Mouse (Mus musculus): ENCODE results near the gene Krt88. TPM values are rescaled to one million over a fixed set of nuclear protein-coding genes. Genes with fewer than 3 reads are reported as not detected.

Gene Krt88
- polyA plus RNA-seq, 1 experiment from 2014 or later = not detected

- ATAC-seq (replicated peaks; ENCODE audit: insufficient number of reproducible peaks, low FRiP score, low TSS enrichment) = no peak
- Histone ChIP-seq H3K9me3 (replicated peaks; ENCODE audit: control insufficient read depth, low read length) (0 out of 2 replicates have a peak, but pooled peaks cover 3% of the 10 kb centered on the region), H3K4me1 (ENCODE audit: control insufficient read depth, insufficient read depth, low read length) (no peaks in the 10 kb centered on the region; the same call in 1 of the 2 replicates), H3K4me3 (ENCODE audit: low read depth, low read length) (no peak overlapping the region), H3K9ac (ENCODE audit: low read depth, low read length) (no peak overlapping the region), H3K27ac (ENCODE audit: low read depth, low read length) (no peak overlapping the region), H3K4me2 (no peak overlapping the region), H3K27me3 (ENCODE audit: control insufficient read depth, insufficient read depth, low read length) (no peaks in the 10 kb centered on the region), H3K36me3 (ENCODE audit: control insufficient read depth, insufficient read depth, low read length) (no peaks in the 10 kb centered on the region)
- 78% methylated on average over 6 of the region's 6 CpGs for WGBS (ENCODE audit: insufficient replicate concordance)
These were observed 8.3 kb downstream of the Krt88 start for GRCm38 (mm10) chr15:101455891-101456290.

- Histone ChIP-seq H3K4me2 (no peak overlapping the region), H3K4me1 (ENCODE audit: control insufficient read depth, insufficient read depth, low read length) (no peaks in the 10 kb centered on the region), H3K4me3 (ENCODE audit: low read depth, low read length) (no peak overlapping the region), H3K36me3 (ENCODE audit: control insufficient read depth, insufficient read depth, low read length) (no peaks in the 10 kb centered on the region), H3K9ac (ENCODE audit: low read depth, low read length) (no peak overlapping the region), H3K27ac (ENCODE audit: low read depth, low read length) (no peak overlapping the region), H3K9me3 (replicated peaks; ENCODE audit: control insufficient read depth, low read length) (0 out of 2 replicates have a peak, but pooled peaks cover 3% of the 10 kb centered on the region), H3K27me3 (ENCODE audit: control insufficient read depth, insufficient read depth, low read length) (no peaks in the 10 kb centered on the region)
- WGBS (ENCODE audit: insufficient replicate concordance) = 72% methylated on average over 16 of the region's 16 CpGs
- ATAC-seq (replicated peaks; ENCODE audit: insufficient number of reproducible peaks, low FRiP score, low TSS enrichment) = no peak
These were observed 10.9 kb downstream of the Krt88 start for GRCm38 (mm10) chr15:101458361-101458930.

- no peak overlapping the region for H3K4me3 ChIP-seq (ENCODE audit: low read depth, low read length)
- H3K27ac ChIP-seq (ENCODE audit: low read depth, low read length) = no peak overlapping the region
- H3K4me1 ChIP-seq (ENCODE audit: control insufficient read depth, insufficient read depth, low read length) = no peaks in the 10 kb centered on the region
- no peak for ATAC-seq (replicated peaks; ENCODE audit: insufficient number of reproducible peaks, low FRiP score, low TSS enrichment)
- 0 out of 2 replicates have a peak, but pooled peaks cover 3% of the 10 kb centered on the region for H3K9me3 ChIP-seq (replicated peaks; ENCODE audit: control insufficient read depth, low read length)
- H3K36me3 ChIP-seq (ENCODE audit: control insufficient read depth, insufficient read depth, low read length) = no peaks in the 10 kb centered on the region
- H3K4me2 ChIP-seq = no peak overlapping the region
- no peaks in the 10 kb centered on the region for H3K27me3 ChIP-seq (ENCODE audit: control insufficient read depth, insufficient read depth, low read length)
- 72% methylated on average over 14 of the region's 14 CpGs for WGBS (ENCODE audit: insufficient replicate concordance)
- no peak overlapping the region for H3K9ac ChIP-seq (ENCODE audit: low read depth, low read length)
These were observed 11.7 kb downstream of the Krt88 start for GRCm38 (mm10) chr15:101459283-101459682.

- Histone ChIP-seq H3K27me3 (ENCODE audit: control insufficient read depth, insufficient read depth, low read length) (no peaks in the 10 kb centered on the region), H3K9me3 (replicated peaks; ENCODE audit: control insufficient read depth, low read length) (no peaks in the 10 kb centered on the region), H3K27ac (ENCODE audit: low read depth, low read length) (no peak within 1 kb of the TSS), H3K4me3 (ENCODE audit: low read depth, low read length) (no peak within 1 kb of the TSS), H3K4me1 (ENCODE audit: control insufficient read depth, insufficient read depth, low read length) (no peaks in the 10 kb centered on the region), H3K4me2 (no peak within 1 kb of the TSS), H3K9ac (ENCODE audit: low read depth, low read length) (no peak within 1 kb of the TSS), H3K36me3 (ENCODE audit: control insufficient read depth, insufficient read depth, low read length) (no peaks in the 10 kb centered on the region)
- ATAC-seq (replicated peaks; ENCODE audit: insufficient number of reproducible peaks, low FRiP score, low TSS enrichment) = no peak
- 79% methylated on average over 13 of the region's 13 CpGs for WGBS (ENCODE audit: insufficient replicate concordance)
These were observed 16.1 kb downstream of the Krt88 start, which contains the start of gene Krt81 for GRCm38 (mm10) chr15:101463651-101464050. Gene Krt81, minus strand, starts transcription at chr15:101463751.

GRCm38 (mm10) chr15:101469093-101469492 lies 21.5 kb downstream of the Krt88 start:
- Histone ChIP-seq H3K36me3 (ENCODE audit: control insufficient read depth, insufficient read depth, low read length) (no peaks in the 10 kb centered on the region), H3K9me3 (replicated peaks; ENCODE audit: control insufficient read depth, low read length) (no peaks in the 10 kb centered on the region), H3K4me3 (ENCODE audit: low read depth, low read length) (no peak overlapping the region), H3K27ac (ENCODE audit: low read depth, low read length) (no peak overlapping the region), H3K27me3 (ENCODE audit: control insufficient read depth, insufficient read depth, low read length) (no peaks in the 10 kb centered on the region), H3K4me1 (ENCODE audit: control insufficient read depth, insufficient read depth, low read length) (no peaks in the 10 kb centered on the region), H3K9ac (ENCODE audit: low read depth, low read length) (no peak overlapping the region), H3K4me2 (no peak overlapping the region)
- 70% methylated on average over 4 of the region's 4 CpGs for WGBS (ENCODE audit: insufficient replicate concordance)
- no peak for ATAC-seq (replicated peaks; ENCODE audit: insufficient number of reproducible peaks, low FRiP score, low TSS enrichment)

GRCm38 (mm10) chr15:101472952-101473528 lies 25.5 kb downstream of the Krt88 start, which contains the start of gene Krt86:
Gene Krt86, plus strand, starts transcription at chr15:101473478.
- no peak within 1 kb of the TSS for H3K9ac ChIP-seq (ENCODE audit: low read depth, low read length)
- H3K4me1 ChIP-seq (ENCODE audit: control insufficient read depth, insufficient read depth, low read length) = no peaks in the 10 kb centered on the region
- H3K27ac ChIP-seq (ENCODE audit: low read depth, low read length) = no peak within 1 kb of the TSS
- no peak within 1 kb of the TSS for H3K4me2 ChIP-seq
- WGBS (ENCODE audit: insufficient replicate concordance) = 23% methylated on average over 10 of the region's 10 CpGs
- no peaks in the 10 kb centered on the region for H3K36me3 ChIP-seq (ENCODE audit: control insufficient read depth, insufficient read depth, low read length)
- H3K27me3 ChIP-seq (ENCODE audit: control insufficient read depth, insufficient read depth, low read length) = no peaks in the 10 kb centered on the region; the same call in 1 of the 2 replicates
- H3K9me3 ChIP-seq (replicated peaks; ENCODE audit: control insufficient read depth, low read length) = no peaks in the 10 kb centered on the region
- ATAC-seq (replicated peaks; ENCODE audit: insufficient number of reproducible peaks, low FRiP score, low TSS enrichment) = no peak
- no peak within 1 kb of the TSS for H3K4me3 ChIP-seq (ENCODE audit: low read depth, low read length)

GRCm38 (mm10) chr15:101479007-101479665 lies 31.6 kb downstream of the Krt88 start:
- Histone ChIP-seq H3K27ac (ENCODE audit: low read depth, low read length) (no peak overlapping the region), H3K4me1 (ENCODE audit: control insufficient read depth, insufficient read depth, low read length) (peaks cover 5% of the 10 kb centered on the region; the same call in 1 of the 2 replicates), H3K36me3 (ENCODE audit: control insufficient read depth, insufficient read depth, low read length) (no peaks in the 10 kb centered on the region), H3K9me3 (replicated peaks; ENCODE audit: control insufficient read depth, low read length) (no peaks in the 10 kb centered on the region), H3K27me3 (ENCODE audit: control insufficient read depth, insufficient read depth, low read length) (peaks cover 22% of the 10 kb centered on the region), H3K4me2 (peak overlapping the region; percentile 66), H3K9ac (ENCODE audit: low read depth, low read length) (0 out of 2 replicates have a peak overlapping the region, but pooled peaks have one; percentile 34), H3K4me3 (ENCODE audit: low read depth, low read length) (peak overlapping the region; percentile 35)
- 11% methylated on average over 31 of the region's 31 CpGs for WGBS (ENCODE audit: insufficient replicate concordance)
- ATAC-seq (replicated peaks; ENCODE audit: insufficient number of reproducible peaks, low FRiP score, low TSS enrichment) = no peak

- Histone ChIP-seq H3K36me3 (ENCODE audit: control insufficient read depth, insufficient read depth, low read length) (no peaks in the 10 kb centered on the region), H3K4me3 (ENCODE audit: low read depth, low read length) (peak overlapping the region; percentile 35), H3K4me1 (ENCODE audit: control insufficient read depth, insufficient read depth, low read length) (peaks cover 5% of the 10 kb centered on the region; the same call in 1 of the 2 replicates), H3K27ac (ENCODE audit: low read depth, low read length) (no peak overlapping the region), H3K4me2 (peak overlapping the region; percentile 66), H3K9me3 (replicated peaks; ENCODE audit: control insufficient read depth, low read length) (no peaks in the 10 kb centered on the region), H3K9ac (ENCODE audit: low read depth, low read length) (no peak overlapping the region), H3K27me3 (ENCODE audit: control insufficient read depth, insufficient read depth, low read length) (peaks cover 22% of the 10 kb centered on the region)
- ATAC-seq (replicated peaks; ENCODE audit: insufficient number of reproducible peaks, low FRiP score, low TSS enrichment) = no peak
- WGBS (ENCODE audit: insufficient replicate concordance) = 39% methylated on average over 11 of the region's 11 CpGs
These were observed 32.1 kb downstream of the Krt88 start for GRCm38 (mm10) chr15:101479666-101480060.

Measured in heart, embryonic 11.5 days (tissue).